Mouse (Mus musculus): ENCODE results near the gene Cnep1r1. TPM values are rescaled to one million over a fixed set of nuclear protein-coding genes. Genes with fewer than 3 reads are reported as not detected.
A peak's percentile ranks its signal among the peaks of the same experiment; 100 is the strongest.

Gene Cnep1r1
- 61.3 and 61.7 TPM in 2 replicates for polyA plus RNA-seq (2015; fragmentation: Nextera tagmentation; extraction: Ambion mirVana)

GRCm38 (mm10) chr8:88118456-88119036, at the start of gene Cnep1r1:
Cnep1r1 (plus strand) TSS chr8:88118769.
- 0 out of 2 replicates have a peak, but pooled peaks cover 4% of the 10 kb centered on the region for H3K4me1 ChIP-seq
- H3K27me3 ChIP-seq = no peaks in the 10 kb centered on the region
- WGBS = under 1% methylated on average over 49 of the region's 49 CpGs
- H3K27ac ChIP-seq = peak within 1 kb of the TSS; percentile 87
- peak within 1 kb of the TSS; percentile 98 for H3K4me3 ChIP-seq
- H3K4me2 ChIP-seq = peak within 1 kb of the TSS; percentile 42
- peak; percentile 97 for ATAC-seq (ENCODE audit: insufficient number of reproducible peaks, low FRiP score, low TSS enrichment, low read depth)
- no peaks in the 10 kb centered on the region for H3K9me3 ChIP-seq
- H3K9ac ChIP-seq = peak within 1 kb of the TSS; percentile 76
- peaks cover 24% of the 10 kb centered on the region; the same call in 1 of the 2 replicates for H3K36me3 ChIP-seq

- ATAC-seq (ENCODE audit: insufficient number of reproducible peaks, low FRiP score, low TSS enrichment, low read depth) = no peak
- Histone ChIP-seq H3K9ac (no peak overlapping the region), H3K4me3 (no peak overlapping the region), H3K27me3 (no peaks in the 10 kb centered on the region), H3K4me2 (no peak overlapping the region), H3K36me3 (no peaks in the 10 kb centered on the region), H3K27ac (no peak overlapping the region), H3K9me3 (no peaks in the 10 kb centered on the region), H3K4me1 (no peaks in the 10 kb centered on the region)
- WGBS = 58% methylated on average over 5 of the region's 5 CpGs
Observed at GRCm38 (mm10) chr8:88082183-88082582, 36.4 kb upstream of the Cnep1r1 start.

DNA sequence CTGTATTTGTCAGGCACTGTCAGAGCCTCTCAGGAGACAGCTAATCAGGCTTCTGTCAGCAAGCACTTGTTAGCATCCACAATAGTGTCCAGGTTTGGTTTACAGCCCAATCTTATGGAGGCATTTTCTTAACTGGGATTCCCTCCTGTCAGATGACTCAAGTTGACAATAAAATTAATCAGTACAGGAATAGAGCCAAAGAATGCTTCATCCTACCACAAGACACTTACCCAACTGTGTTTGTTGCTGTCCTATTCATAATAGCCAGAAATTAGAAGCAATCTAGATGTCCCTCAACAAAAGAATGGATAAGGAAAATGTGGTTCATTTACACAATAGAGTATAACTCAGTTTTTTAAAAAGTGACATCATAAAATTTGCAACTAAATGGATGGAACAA, 30.6 kb upstream of the Cnep1r1 start:
- no peak overlapping the region for H3K9ac ChIP-seq
- no peak overlapping the region for H3K4me3 ChIP-seq
- no peaks in the 10 kb centered on the region for H3K27me3 ChIP-seq
- no peaks in the 10 kb centered on the region for H3K4me1 ChIP-seq
- no peak overlapping the region for H3K4me2 ChIP-seq
- H3K36me3 ChIP-seq = no peaks in the 10 kb centered on the region
- no peak for ATAC-seq (ENCODE audit: insufficient number of reproducible peaks, low FRiP score, low TSS enrichment, low read depth)
- no peak overlapping the region for H3K27ac ChIP-seq
- H3K9me3 ChIP-seq = no peaks in the 10 kb centered on the region

DNA sequence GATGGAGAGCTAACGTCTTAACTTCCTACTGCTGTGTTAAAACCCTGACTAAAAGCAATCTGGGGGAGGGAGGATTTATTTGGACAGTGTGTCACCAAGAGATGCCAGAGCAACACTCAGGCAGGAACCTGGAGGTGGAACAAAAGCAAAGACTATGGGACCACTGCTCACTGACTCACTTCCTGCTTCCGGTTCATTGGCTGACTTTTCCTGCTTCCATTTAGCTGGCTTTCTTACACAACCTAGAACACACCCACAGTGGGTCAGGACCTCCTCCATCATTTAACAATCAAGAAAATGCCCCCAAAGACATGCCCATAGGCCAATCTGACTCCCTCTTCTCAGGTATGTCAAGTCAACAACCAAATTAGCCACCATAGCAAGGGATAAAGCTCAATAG, 26.9 kb upstream of the Cnep1r1 start:
- H3K4me3 ChIP-seq = no peak overlapping the region
- H3K4me1 ChIP-seq = no peaks in the 10 kb centered on the region
- no peaks in the 10 kb centered on the region for H3K36me3 ChIP-seq
- H3K9me3 ChIP-seq = no peaks in the 10 kb centered on the region
- H3K27ac ChIP-seq = no peak overlapping the region
- H3K4me2 ChIP-seq = no peak overlapping the region
- WGBS = 83% methylated on average over 2 of the region's 2 CpGs
- no peaks in the 10 kb centered on the region for H3K27me3 ChIP-seq
- no peak overlapping the region for H3K9ac ChIP-seq
- ATAC-seq (ENCODE audit: insufficient number of reproducible peaks, low FRiP score, low TSS enrichment, low read depth) = no peak

DNA sequence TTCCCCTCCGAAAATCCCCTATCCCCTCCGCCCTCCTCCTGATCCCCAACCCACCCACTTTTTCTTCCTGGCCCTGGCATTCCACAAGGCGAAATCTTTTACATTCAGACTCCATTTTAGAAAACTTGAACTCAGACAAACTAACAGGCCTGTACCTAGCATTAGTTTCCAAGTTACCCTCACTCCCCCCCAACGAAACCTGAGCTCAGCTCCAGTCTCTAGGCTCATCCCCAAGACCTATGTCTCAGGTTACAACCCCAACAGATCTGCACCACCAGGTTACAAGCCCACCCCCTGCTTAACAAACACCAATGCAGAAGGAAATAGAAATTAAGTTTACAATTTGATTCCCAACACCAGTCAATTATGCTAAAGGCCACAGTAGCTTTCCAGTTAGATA, 25.2 kb upstream of the Cnep1r1 start:
- Histone ChIP-seq H3K36me3 (no peaks in the 10 kb centered on the region), H3K27me3 (no peaks in the 10 kb centered on the region), H3K4me3 (no peak overlapping the region), H3K4me1 (no peaks in the 10 kb centered on the region), H3K4me2 (no peak overlapping the region), H3K9ac (no peak overlapping the region), H3K9me3 (no peaks in the 10 kb centered on the region), H3K27ac (no peak overlapping the region)
- WGBS = 60% methylated on average over 4 of the region's 4 CpGs
- ATAC-seq (ENCODE audit: insufficient number of reproducible peaks, low FRiP score, low TSS enrichment, low read depth) = no peak

GRCm38 (mm10) chr8:88098856-88099255, 19.7 kb upstream of the Cnep1r1 start:
- 81% methylated on average over 4 of the region's 4 CpGs for whole genome bisulfite sequencing
- H3K27ac ChIP-seq = no peak overlapping the region
- H3K9me3 ChIP-seq = no peaks in the 10 kb centered on the region
- no peaks in the 10 kb centered on the region for H3K36me3 ChIP-seq
- H3K4me3 ChIP-seq = no peak overlapping the region
- H3K27me3 ChIP-seq = no peaks in the 10 kb centered on the region
- no peak overlapping the region for H3K9ac ChIP-seq
- no peak overlapping the region for H3K4me2 ChIP-seq
- no peaks in the 10 kb centered on the region for H3K4me1 ChIP-seq
- ATAC-seq (ENCODE audit: insufficient number of reproducible peaks, low FRiP score, low TSS enrichment, low read depth) = no peak

DNA sequence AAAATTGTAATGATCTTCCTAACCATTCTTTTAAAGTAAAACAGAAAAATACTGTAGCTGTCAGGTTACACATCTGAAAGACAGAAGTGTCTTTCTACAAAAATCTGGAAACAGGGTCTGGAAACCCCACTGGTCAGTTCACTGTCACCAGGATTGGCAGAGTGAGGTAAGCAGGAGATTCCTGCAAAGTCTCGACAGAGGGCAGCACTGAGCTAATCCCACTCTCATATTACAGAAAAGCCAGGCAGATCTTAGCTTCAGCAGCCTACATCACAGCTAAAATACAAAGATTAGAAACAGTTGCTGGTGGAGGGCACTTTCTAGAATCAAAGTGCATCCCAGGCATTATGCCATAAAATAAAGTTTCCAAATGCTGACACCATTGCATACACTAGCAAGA, 19.0 kb upstream of the Cnep1r1 start:
- Histone ChIP-seq H3K9me3 (no peaks in the 10 kb centered on the region), H3K4me3 (no peak overlapping the region), H3K36me3 (no peaks in the 10 kb centered on the region), H3K4me2 (no peak overlapping the region), H3K9ac (no peak overlapping the region), H3K27me3 (no peaks in the 10 kb centered on the region), H3K4me1 (no peaks in the 10 kb centered on the region), H3K27ac (no peak overlapping the region)
- 0% methylated on average over 1 of the region's 1 CpGs for WGBS
- no peak for ATAC-seq (ENCODE audit: insufficient number of reproducible peaks, low FRiP score, low TSS enrichment, low read depth)

GRCm38 (mm10) chr8:88109241-88109640, 9.3 kb upstream of the Cnep1r1 start:
- Histone ChIP-seq H3K9me3 (no peaks in the 10 kb centered on the region), H3K4me2 (no peak overlapping the region), H3K36me3 (no peaks in the 10 kb centered on the region), H3K4me3 (no peak overlapping the region), H3K27ac (no peak overlapping the region), H3K9ac (no peak overlapping the region), H3K4me1 (no peaks in the 10 kb centered on the region), H3K27me3 (no peaks in the 10 kb centered on the region)
- no peak for ATAC-seq (ENCODE audit: insufficient number of reproducible peaks, low FRiP score, low TSS enrichment, low read depth)
- 86% methylated on average over 4 of the region's 4 CpGs for WGBS

GRCm38 (mm10) chr8:88119076-88119475, 507 bp downstream of the Cnep1r1 start:
- Histone ChIP-seq H3K4me1 (0 out of 2 replicates have a peak, but pooled peaks cover 4% of the 10 kb centered on the region), H3K9me3 (no peaks in the 10 kb centered on the region), H3K36me3 (peaks cover 24% of the 10 kb centered on the region; the same call in 1 of the 2 replicates), H3K27me3 (no peaks in the 10 kb centered on the region), H3K27ac (peak overlapping the region; percentile 87), H3K4me3 (peak overlapping the region; percentile 98), H3K4me2 (peak overlapping the region; percentile 42), H3K9ac (peak overlapping the region; percentile 76)
- WGBS = 1% methylated on average over 11 of the region's 11 CpGs
- no peak for ATAC-seq (ENCODE audit: insufficient number of reproducible peaks, low FRiP score, low TSS enrichment, low read depth)

DNA sequence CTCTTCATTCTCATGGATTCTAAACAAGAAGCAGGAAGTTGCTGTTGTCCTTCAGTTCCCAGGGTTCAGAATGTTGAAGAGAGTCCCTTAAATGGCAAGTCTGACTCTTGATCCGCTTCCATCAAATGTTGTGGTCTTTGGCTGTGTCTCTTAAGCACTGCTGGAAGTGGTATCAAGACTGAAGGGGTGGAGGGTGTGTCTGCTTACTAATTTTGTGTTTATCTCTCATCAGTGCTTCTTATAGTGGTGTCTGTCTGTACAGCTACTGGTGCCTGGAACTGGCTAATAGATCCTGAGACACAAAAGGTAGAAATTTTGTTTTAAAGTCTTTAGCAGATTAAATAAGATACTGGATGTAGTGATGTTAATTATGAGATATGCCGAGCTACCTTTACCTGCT, 6.3 kb downstream of the Cnep1r1 start:
- H3K4me1 ChIP-seq = 0 out of 2 replicates have a peak, but pooled peaks cover 4% of the 10 kb centered on the region
- H3K27me3 ChIP-seq = no peaks in the 10 kb centered on the region
- no peak for ATAC-seq (ENCODE audit: insufficient number of reproducible peaks, low FRiP score, low TSS enrichment, low read depth)
- no peak overlapping the region for H3K4me2 ChIP-seq
- 89% methylated on average over 2 of the region's 2 CpGs for WGBS
- peaks cover 53% of the 10 kb centered on the region for H3K36me3 ChIP-seq
- no peak overlapping the region for H3K27ac ChIP-seq
- no peaks in the 10 kb centered on the region for H3K9me3 ChIP-seq
- no peak overlapping the region for H3K9ac ChIP-seq
- H3K4me3 ChIP-seq = no peak overlapping the region

DNA sequence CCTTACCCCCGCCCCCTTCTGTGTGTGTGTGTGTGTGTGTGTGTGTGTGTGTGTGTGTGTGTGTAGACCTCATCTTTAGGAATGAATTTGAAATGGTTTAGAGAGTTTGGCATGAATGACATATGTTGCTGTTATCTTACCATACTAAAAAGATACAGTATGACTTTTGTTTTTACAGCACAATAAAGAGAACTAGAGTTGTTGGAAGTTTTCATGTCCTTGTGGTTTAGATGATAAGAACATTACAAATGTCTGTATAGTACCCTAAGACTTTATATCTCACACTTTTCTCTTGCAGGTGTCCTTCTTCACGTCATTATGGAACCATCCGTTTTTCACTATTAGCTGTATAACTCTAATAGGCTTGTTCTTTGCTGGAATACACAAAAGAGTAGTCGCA, 10.8 kb downstream of the Cnep1r1 start:
- WGBS = 86% methylated on average over 4 of the region's 4 CpGs
- Histone ChIP-seq H3K4me1 (no peaks in the 10 kb centered on the region), H3K27ac (no peak overlapping the region)

GRCm38 (mm10) chr8:88130754-88131317, 12.3 kb downstream of the Cnep1r1 start:
- Histone ChIP-seq H3K9me3 (no peaks in the 10 kb centered on the region), H3K4me3 (no peak overlapping the region), H3K27ac (no peak overlapping the region), H3K9ac (no peak overlapping the region), H3K36me3 (peaks cover 73% of the 10 kb centered on the region), H3K27me3 (no peaks in the 10 kb centered on the region), H3K4me1 (no peaks in the 10 kb centered on the region), H3K4me2 (no peak overlapping the region)
- no peak for ATAC-seq (ENCODE audit: insufficient number of reproducible peaks, low FRiP score, low TSS enrichment, low read depth)
- WGBS = 34% methylated on average over 7 of the region's 7 CpGs

More for the DNA sequence above, 10.8 kb downstream of the Cnep1r1 start:
- H3K9ac ChIP-seq = no peak overlapping the region
- no peak overlapping the region for H3K4me2 ChIP-seq
- H3K36me3 ChIP-seq = peaks cover 68% of the 10 kb centered on the region
- no peak for ATAC-seq (ENCODE audit: insufficient number of reproducible peaks, low FRiP score, low TSS enrichment, low read depth)
- H3K9me3 ChIP-seq = no peaks in the 10 kb centered on the region
- H3K4me3 ChIP-seq = no peak overlapping the region
- no peaks in the 10 kb centered on the region for H3K27me3 ChIP-seq
